Mouse (Mus musculus) liver, embryonic 16.5 days (tissue): ENCODE measurements around the gene Wwp2. TPM values are rescaled to one million over a fixed set of nuclear protein-coding genes. Genes with fewer than 3 reads are reported as not detected.

Source experiments
- ATAC-seq: fragments of 200-750 bp; cut with Nextera tagmentation; 2 replicates; pipeline ENCODE4 v1.8.0; 2017; ENCODE audit warnings: low read depth, mild to moderate bottlenecking, moderate number of reproducible peaks, moderate library complexity
- H3K27ac ChIP-seq: fragments of 300-500 bp; sonication (generic); 2 replicates; pipeline ENCODE4 v1.5.1; 2014; ENCODE audit warnings: mild to moderate bottlenecking, low read length
- H3K27me3 ChIP-seq: fragments of 300-500 bp; sonication (generic); 2 replicates; pipeline ENCODE4 v1.6.1; 2014; ENCODE audit warnings: low read depth, low read length, mixed read lengths; ENCODE audit not compliant: control insufficient read depth, insufficient read depth
- H3K36me3 ChIP-seq: fragments of 300-500 bp; sonication (generic); 2 replicates; pipeline ENCODE4 v1.6.1; 2014; ENCODE audit warnings: mild to moderate bottlenecking; ENCODE audit not compliant: control insufficient read depth, insufficient read depth
- H3K4me1 ChIP-seq: fragments of 300-500 bp; sonication (generic); 2 replicates; pipeline ENCODE4 v1.6.1; 2014; ENCODE audit warnings: low read depth, low read length, mixed read lengths; ENCODE audit not compliant: control insufficient read depth
- H3K4me2 ChIP-seq: fragments of 300-500 bp; sonication (generic); 2 replicates; pipeline ENCODE4 v1.6.1; 2014; ENCODE audit warnings: low read depth, low read length, mixed read lengths
- H3K4me3 ChIP-seq: fragments of 300-500 bp; sonication (generic); 2 replicates; pipeline ENCODE4 v1.5.1; 2014; ENCODE audit warnings: low read depth, mild to moderate bottlenecking, low read length
- H3K9ac ChIP-seq: fragments of 300-500 bp; sonication (generic); 2 replicates; pipeline ENCODE4 v1.6.1; 2014; ENCODE audit warnings: low read depth, low read length
- H3K9me3 ChIP-seq: fragments of 300-500 bp; sonication (generic); replicated peaks from 2 replicates; pipeline ENCODE4 v1.6.1; 2016; ENCODE audit warnings: low read length; ENCODE audit not compliant: control insufficient read depth
- WGBS: fragments of 180-500 bp; shearing (Covaris S2); extraction: QIAGEN DNeasy Blood & Tissue Kit; methylation state at CpG from one replicate; pipeline ENCODE4 v1.1.7; 2014; ENCODE audit not compliant: insufficient replicate concordance; 5-methylcytosine and 5-hydroxymethylcytosine counted together
- polyA plus RNA-seq: library from polyadenylated mRNA; unstranded; fragments of >200 nt; fragmentation: Nextera tagmentation; extraction: Ambion mirVana; gene quantifications from 2 replicates; pipeline ENCODE4 v1.2.1, GENCODE M21; 2015

Gene Wwp2
- polyA plus RNA-seq, 1 experiment from 2014 or later = 32.7 TPM

DNA sequence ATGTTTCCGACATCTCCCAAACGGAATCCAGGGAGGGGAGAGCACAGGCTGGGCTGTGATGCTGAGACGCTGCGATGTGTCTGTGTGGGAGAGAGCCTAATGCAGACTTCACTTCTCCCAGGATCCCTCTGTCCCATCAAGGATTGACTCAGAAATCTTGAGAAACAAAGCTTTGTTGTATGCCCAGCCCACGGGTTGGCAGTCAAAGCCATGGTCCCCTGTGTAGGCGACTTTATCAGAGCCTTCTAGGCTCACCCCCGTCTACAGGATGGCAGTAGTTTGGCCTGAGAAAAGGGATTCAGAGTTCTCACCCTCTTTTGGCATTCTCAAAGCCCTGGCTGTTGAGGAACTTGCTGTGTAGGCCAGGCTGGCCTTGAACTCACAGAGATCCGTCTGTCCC is 142.4 kb downstream of the Wwp2 start:
- no peak overlapping the region for H3K4me3 ChIP-seq
- H3K27me3 ChIP-seq = no peaks in the 10 kb centered on the region
- H3K27ac ChIP-seq = peak overlapping the region; percentile 36
- no peak for ATAC-seq
- peaks cover 22% of the 10 kb centered on the region for H3K4me1 ChIP-seq
- WGBS = 71% methylated on average over 8 of the region's 8 CpGs
- H3K36me3 ChIP-seq = peaks cover 39% of the 10 kb centered on the region
- H3K9ac ChIP-seq = no peak overlapping the region
- H3K9me3 ChIP-seq = no peaks in the 10 kb centered on the region
- no peak overlapping the region for H3K4me2 ChIP-seq

DNA sequence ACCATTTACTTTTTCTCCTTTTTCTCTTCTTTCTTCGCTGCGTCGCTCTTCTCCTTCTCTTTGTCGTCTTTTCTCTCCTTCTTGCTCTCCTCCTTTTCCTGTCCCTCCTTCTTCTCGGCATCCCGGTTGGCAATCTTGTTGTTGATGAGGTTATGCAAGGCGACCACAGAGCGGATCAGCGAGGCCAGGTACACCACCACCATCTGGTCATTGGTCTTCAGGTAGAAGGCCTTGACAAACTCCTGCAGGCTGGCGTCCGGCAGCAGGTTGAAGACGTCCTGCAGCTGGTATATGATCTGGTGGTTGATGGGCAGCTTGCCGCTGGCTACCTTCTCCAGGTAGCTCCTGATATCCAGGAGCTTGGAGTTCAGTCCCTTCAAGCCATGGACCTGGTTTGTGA is 144.7 kb downstream of the Wwp2 start:
- Histone ChIP-seq H3K9me3 (no peaks in the 10 kb centered on the region), H3K9ac (no peak overlapping the region), H3K27ac (no peak overlapping the region), H3K36me3 (peaks cover 56% of the 10 kb centered on the region), H3K27me3 (no peaks in the 10 kb centered on the region), H3K4me3 (no peak overlapping the region), H3K4me1 (peaks cover 24% of the 10 kb centered on the region), H3K4me2 (no peak overlapping the region)
- 87% methylated on average over 13 of the region's 13 CpGs for WGBS
- ATAC-seq = no peak

DNA sequence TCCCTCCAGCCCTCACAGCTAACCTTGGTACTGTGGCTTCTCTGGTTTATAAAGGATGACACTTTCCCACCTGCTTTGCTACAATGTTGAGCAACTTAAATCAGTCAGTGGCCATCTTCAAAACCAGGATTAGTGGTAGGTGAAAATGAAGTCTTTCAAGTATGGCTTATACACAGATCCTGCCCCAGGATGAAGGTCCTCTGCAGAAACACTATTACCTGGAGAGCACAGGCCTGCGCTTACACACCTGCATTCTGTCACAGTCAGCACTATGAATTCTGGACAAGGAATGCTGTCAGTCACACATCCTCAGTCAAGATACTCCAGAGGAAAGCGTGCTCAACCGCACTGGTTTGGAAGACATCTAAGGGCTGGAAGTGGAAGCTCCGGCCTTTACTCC is 145.4 kb downstream of the Wwp2 start:
- H3K27ac ChIP-seq = no peak overlapping the region
- no peak overlapping the region for H3K9ac ChIP-seq
- no peak overlapping the region for H3K4me3 ChIP-seq
- H3K4me1 ChIP-seq = peaks cover 27% of the 10 kb centered on the region
- no peak for ATAC-seq
- H3K9me3 ChIP-seq = no peaks in the 10 kb centered on the region
- no peak overlapping the region for H3K4me2 ChIP-seq
- H3K27me3 ChIP-seq = no peaks in the 10 kb centered on the region
- peaks cover 56% of the 10 kb centered on the region for H3K36me3 ChIP-seq
- 89% methylated on average over 4 of the region's 4 CpGs for WGBS

DNA sequence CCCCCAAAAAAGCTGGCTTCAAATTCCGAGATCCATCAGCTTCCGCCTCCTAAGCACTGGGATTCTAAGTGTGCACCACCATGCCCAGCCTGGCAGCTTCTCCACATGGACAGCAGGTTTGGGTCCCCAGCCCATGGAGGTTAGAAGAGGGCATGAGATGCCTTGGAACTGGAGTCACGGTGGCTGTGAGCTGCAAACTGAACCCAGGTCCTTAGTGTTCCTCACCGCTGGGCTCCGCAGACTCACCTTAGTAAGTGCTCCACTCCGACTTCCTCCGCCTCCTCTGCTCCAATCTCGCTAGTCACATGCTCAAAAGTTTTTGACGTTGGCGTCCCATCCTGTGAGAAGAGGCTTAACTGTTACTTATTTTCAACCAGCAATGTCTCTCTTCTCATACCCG is 146.0 kb downstream of the Wwp2 start:
- H3K9me3 ChIP-seq = no peaks in the 10 kb centered on the region
- WGBS = 86% methylated on average over 11 of the region's 11 CpGs
- H3K9ac ChIP-seq = no peak overlapping the region
- H3K4me2 ChIP-seq = no peak overlapping the region
- H3K27ac ChIP-seq = no peak overlapping the region
- no peak overlapping the region for H3K4me3 ChIP-seq
- H3K4me1 ChIP-seq = peaks cover 26% of the 10 kb centered on the region
- ATAC-seq = no peak
- no peaks in the 10 kb centered on the region for H3K27me3 ChIP-seq
- peaks cover 56% of the 10 kb centered on the region for H3K36me3 ChIP-seq

DNA sequence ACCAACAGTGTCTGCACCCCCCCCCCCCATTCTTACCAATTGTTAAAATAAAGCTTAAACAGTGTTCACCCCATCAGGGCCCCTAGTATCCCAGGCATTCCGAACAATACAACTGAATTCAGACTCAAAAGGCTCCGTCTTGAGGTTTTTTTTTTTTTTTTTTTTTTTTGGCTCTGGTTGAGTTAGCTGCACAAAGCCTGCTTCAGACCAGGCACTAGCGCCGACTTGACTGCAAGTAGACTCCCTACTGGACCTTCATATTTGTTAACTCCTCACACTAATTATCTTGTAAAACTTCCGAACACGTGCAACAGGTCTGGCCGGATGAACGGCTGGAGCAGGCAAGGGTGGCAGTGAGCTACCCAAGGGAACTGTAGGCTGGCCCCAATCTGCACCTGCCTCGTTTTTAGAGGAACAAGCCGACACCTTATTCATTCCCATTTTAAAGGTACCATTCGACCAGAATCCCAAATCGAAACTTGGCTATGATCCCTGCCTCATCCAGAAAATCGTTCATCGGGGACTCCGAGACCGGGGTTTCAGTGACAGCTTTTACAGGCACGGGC is 151.3 kb downstream of the Wwp2 start:
- peak; percentile 35; the same call in 1 of the 2 replicates for ATAC-seq
- Histone ChIP-seq H3K36me3 (peaks cover 28% of the 10 kb centered on the region), H3K4me3 (peak overlapping the region; percentile 90), H3K9me3 (no peaks in the 10 kb centered on the region), H3K27me3 (no peaks in the 10 kb centered on the region), H3K27ac (peak overlapping the region; percentile 78), H3K4me2 (peak overlapping the region; percentile 65), H3K4me1 (peaks cover 11% of the 10 kb centered on the region), H3K9ac (peak overlapping the region; percentile 87)
- WGBS = under 1% methylated on average over 17 of the region's 17 CpGs

DNA sequence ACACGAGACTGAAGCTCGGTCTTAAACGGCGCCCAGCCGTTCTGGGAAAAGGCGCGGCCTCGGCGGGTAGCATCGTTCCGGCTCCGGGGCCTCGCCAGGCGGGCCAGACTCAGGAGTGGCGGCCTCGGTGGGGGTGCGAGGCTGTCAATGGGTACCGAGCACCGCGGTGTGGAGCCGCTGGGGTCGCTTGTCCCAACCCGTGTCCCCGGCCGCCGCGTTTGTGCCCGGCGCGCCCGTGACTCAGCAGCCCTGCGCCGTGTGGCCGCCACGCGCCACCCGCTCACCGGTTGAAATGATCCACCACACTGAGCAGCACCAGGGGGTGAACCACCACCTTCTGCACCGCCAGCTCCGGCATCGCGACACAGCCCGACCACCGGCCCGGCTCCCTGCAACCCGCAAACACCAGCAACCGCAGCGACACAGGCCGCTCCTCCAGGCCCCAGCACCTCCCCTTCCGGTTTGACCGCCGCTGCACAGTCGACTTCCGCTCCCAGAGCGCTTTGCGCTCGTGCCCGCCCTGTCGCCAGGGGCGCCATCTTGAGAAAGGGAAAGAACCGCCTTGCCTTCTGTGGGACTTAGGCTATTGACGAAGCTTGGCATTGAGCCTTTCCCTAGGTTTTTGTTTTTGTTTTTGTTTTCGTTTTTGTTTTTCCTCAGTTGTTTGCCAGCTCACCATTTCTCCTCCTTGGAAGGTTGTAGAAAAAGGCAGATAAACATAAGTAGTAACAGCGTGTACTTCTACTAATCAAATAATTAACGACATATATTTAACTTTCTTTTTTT is 152.0 kb downstream of the Wwp2 start, which contains the start of gene Psmd7:
TSS of gene Psmd7 (minus strand) at position 470 of the 786 bp plus-strand sequence.
- Histone ChIP-seq H3K4me2 (peak within 1 kb of the TSS; percentile 65), H3K27me3 (no peaks in the 10 kb centered on the region), H3K36me3 (peaks cover 21% of the 10 kb centered on the region), H3K4me1 (peaks cover 11% of the 10 kb centered on the region), H3K9me3 (no peaks in the 10 kb centered on the region), H3K4me3 (peak within 1 kb of the TSS; percentile 90), H3K27ac (peak within 1 kb of the TSS; percentile 78), H3K9ac (peak within 1 kb of the TSS; percentile 87)
- ATAC-seq = peak; percentile 95
- WGBS = 1% methylated on average over 65 of the region's 65 CpGs

DNA sequence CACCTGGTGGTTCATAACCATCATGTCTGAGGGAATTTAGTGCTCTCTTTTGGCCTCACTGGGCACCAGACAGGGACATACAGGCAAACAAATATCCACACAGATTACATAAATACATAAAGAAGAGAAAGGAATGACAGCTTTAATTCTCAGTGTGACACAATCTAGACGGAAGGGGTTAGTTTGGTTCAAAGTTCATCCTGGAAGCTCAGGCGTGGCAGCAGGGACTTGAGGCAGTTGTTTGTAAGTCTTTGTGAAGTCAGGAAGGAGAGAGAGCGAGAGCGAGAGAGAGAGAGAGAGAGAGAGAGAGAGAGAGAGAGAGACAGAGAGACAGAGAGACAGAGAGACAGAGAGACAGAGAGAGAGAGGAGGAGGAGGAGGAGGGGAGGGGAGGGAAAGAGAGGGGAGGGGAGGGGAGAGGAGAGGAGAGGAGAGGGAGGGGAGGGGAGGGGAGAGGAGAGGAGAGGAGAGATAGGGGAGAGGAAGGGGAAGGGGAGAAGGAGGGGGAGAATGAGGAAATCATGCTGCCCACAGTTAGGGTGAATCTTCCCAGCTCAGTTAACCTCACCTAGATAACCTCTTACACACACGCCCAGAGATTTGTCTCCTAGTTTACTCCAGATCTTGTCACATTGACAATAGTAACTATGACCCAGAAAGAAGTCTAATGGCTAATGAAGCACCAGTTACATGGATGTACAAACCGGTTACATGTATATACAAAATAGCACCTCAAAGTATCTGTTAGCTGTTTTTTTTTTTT is 158.0 kb downstream of the Wwp2 start:
- no peaks in the 10 kb centered on the region for H3K27me3 ChIP-seq
- ATAC-seq = no peak
- H3K9me3 ChIP-seq = no peaks in the 10 kb centered on the region
- no peak overlapping the region for H3K4me3 ChIP-seq
- H3K9ac ChIP-seq = no peak overlapping the region
- H3K4me1 ChIP-seq = no peaks in the 10 kb centered on the region
- H3K27ac ChIP-seq = no peak overlapping the region
- H3K4me2 ChIP-seq = no peak overlapping the region
- 40% methylated on average over 4 of the region's 6 CpGs for WGBS
- H3K36me3 ChIP-seq = no peaks in the 10 kb centered on the region

DNA sequence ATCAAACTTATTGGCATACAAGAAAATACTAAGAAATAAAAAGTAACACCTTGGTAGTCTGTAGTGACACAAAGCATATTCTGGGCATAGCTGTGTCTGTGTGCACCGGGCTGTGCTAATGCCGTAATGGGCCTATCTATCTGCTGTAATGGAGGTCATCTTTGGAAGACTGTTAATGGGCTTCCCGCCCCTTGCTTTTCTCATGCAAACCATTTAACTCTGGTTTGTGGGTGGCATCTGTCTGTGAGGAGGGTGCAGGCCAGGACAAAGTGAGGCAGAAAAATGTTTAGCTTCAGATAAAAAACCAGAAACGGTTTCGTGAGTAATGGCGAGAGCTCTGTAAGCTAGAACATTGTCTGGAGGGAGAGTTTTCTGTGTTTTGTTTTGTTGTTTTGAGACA is 158.7 kb downstream of the Wwp2 start:
- no peak overlapping the region for H3K9ac ChIP-seq
- H3K36me3 ChIP-seq = no peaks in the 10 kb centered on the region
- no peaks in the 10 kb centered on the region for H3K4me1 ChIP-seq
- 64% methylated on average over 6 of the region's 6 CpGs for WGBS
- no peaks in the 10 kb centered on the region for H3K9me3 ChIP-seq
- no peak overlapping the region for H3K4me3 ChIP-seq
- no peaks in the 10 kb centered on the region for H3K27me3 ChIP-seq
- no peak overlapping the region for H3K4me2 ChIP-seq
- no peak for ATAC-seq
- no peak overlapping the region for H3K27ac ChIP-seq

DNA sequence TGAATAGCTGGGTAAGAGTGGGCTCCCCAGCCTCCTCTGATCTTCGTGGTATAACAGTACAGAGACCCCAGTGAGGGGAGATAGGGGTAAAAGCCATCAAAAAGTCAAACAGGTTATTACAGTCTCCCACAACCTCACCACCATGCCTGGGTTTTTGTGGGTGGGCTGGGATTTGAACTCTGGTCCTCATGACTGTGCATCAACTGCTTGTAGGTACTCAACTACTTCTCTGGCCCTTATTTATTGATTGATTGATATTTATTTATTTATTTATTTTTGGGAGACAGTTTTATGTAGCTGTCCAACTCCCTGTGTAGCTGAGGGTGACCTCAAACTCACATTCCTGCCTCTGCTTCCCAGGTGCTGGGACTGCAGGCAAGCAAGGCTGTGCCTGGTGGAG is 161.6 kb downstream of the Wwp2 start:
- no peak overlapping the region for H3K4me2 ChIP-seq
- H3K36me3 ChIP-seq = no peaks in the 10 kb centered on the region
- no peaks in the 10 kb centered on the region for H3K27me3 ChIP-seq
- H3K27ac ChIP-seq = no peak overlapping the region
- no peaks in the 10 kb centered on the region for H3K9me3 ChIP-seq
- H3K4me3 ChIP-seq = no peak overlapping the region
- no peaks in the 10 kb centered on the region for H3K4me1 ChIP-seq
- ATAC-seq = no peak
- 38% methylated on average over 1 of the region's 1 CpGs for WGBS
- H3K9ac ChIP-seq = no peak overlapping the region
